Mouse (Mus musculus): ENCODE results near the gene Cdc14b.
A peak's percentile ranks its signal among the peaks of the same experiment; 100 is the strongest.

Gene Cdc14b

DNA sequence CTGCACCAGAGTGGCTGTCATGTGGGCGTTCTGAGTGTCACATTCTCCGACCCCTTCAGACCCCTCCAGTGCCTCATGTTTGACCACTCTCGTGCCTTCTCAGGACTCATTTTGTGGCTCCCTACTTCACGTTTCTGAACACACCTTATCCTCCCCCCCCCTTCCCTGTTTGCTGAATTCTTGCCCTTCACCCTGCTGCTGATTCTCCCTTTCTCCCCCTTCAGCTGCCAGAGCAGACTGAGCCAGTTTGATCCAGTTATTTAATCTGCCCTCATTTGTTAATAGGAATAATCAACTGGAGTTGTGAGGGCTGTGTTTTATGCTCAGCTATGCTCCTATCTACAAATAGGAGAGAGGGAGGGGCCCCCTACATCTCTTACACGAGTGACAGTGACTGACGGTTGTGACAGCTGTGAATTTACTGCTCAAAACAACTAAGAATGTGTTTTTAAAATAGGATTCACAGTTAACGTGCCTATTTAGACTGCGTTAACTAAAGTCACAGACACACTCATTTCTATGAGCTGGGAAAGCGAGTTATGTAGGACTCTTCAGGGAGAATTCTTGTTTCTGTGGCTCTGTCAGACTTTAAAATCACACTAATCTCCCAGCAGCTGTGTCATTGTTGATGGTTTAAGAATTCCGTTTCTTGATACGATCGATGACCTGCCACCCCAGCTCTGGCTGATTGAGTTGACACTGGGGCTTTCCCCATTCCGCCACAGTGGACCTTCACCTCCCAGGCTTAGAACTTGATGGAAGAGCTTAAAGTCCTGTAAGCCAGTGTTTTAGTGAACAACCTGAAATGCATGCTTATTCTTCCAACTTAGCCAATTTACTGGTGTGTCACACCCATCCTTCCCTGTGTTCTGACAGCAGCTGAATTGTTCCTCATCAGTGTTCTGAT, 96.1 kb downstream of the Cdc14b start:
- DNase-seq (ENCODE audit: low spot score in 2 of 2) = peak in 1 of 2 experiments; percentile 10

DNA sequence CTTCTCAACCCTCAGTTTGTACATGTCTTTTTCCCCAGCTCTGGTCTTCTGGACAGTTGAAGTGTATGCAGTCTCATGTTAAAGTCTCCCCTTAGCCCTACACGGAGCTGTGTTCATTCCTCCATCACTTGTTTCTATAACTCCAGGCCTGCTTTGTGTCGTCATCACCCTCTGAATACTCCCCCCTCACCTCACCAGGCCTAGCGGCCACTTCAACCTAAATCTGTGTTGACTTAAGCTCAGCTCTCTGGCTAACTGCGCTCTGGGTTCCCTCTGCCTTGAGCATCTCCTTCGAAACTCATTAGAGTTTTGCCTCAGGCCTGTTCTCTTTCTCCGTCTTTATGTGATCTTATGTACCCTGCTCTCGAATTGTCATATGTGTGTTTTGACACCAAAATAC, 97.1 kb downstream of the Cdc14b start:
- peak in 1 of 2 experiments; percentile 6 for DNase-seq (ENCODE audit: low spot score in 2 of 2)

DNA sequence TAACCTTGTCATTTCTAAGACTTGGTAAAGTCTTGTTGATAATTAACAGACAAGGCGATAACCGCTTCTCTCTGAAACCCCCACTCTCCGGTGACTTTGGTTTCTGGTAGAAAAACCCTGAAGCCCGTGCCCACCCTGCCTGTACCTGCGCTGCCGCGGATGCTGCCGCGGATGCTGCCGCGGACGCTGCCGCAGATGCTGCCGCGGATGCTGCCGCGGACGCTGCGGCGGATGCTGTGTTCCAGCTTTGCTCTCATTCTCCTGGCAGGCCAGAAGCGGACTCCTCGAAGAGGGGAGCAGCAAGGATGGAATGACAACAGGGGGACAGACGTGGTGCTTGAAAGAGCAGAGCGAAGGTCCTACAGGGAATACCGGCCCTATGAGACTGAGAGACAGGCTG, 105.3 kb downstream of the Cdc14b start:
- DNase-seq (ENCODE audit: low spot score in 2 of 2) = peak in 1 of 2 experiments; percentile 7

DNA sequence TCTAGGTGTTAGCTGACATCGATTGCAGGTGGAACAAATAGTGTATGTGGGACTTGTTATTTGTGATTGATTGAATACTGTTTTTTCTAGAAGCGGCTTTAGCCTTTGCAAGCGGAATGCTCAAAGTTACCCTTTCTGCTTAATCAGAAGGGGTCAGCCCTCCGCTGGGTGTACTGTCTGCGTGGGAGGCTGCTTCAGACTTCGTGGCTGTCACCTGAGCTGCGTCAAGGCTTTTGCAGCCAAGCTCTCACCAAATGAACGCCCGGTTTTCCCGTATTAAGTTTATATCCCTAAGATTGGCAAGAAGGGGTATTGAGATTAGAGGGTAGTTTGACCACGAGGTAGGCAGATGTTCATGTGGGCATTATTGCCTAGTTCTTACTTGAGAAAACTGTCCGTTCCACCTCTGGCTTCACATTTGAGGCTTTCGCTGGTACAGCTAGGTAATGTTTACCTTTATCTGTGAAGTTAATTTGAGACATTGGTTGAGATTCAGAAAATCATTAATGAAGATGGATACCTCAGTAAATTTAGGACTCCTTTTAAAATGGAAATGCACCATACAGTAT, 111.9 kb downstream of the Cdc14b start:
- no peak for DNase-seq (ENCODE audit: low spot score in 2 of 2)

DNA sequence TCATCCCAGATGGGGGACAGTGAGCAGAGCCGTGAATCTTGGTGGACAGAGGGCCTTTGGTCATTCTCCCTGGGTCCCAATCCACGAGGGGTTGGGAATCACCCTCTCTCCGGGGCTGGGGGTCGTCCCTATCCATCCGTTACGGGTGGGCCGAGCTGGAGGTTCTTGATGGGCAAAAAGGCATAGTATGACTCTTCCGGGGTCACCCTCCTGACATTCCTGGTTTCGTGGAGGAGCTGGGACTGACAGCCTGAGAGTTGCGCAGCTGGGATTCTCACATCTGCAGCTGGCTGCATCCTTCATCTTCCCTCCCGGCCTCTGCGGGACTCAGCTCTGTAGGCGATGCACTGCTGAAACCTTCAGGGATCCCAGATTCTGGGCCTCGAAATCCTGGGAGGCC, 112.5 kb downstream of the Cdc14b start:
- peak in 1 of 2 experiments; percentile 29 for DNase-seq (ENCODE audit: low spot score in 2 of 2)

DNA sequence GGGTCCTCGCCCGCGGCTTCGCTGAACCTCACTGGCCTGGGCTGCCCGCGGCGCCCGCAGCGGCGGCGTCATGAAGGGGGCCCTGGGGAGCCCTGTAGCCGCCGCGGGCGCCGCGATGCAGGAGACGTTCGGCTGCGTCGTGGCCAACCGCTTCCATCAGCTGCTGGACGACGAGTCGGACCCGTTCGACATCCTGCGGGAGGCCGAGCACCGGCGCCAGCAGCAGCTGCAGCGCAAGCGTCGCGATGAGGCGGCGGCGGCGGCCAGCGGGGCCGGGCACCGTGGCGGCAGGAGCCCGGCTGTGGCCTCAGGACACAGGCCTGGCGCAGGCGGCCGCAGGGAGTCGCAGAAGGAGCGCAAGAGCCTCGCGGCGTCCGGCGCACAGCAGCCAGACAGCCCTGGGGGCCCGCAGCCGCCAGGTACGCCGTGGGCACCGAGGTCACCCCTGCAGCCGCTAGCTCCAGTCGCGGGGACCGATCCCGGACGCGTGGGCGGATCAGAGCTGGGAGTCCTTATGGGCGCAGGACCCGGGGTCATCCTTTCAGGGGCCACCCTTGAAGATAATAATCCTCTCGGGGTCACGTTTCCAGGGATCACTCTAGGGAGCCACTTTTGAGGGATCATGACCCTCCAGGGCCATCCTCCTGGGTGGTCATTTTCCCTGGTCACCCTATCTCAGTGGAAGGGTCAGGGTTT, 113.0 kb downstream of the Cdc14b start:
- no peak for DNase-seq (ENCODE audit: low spot score in 2 of 2)

DNA sequence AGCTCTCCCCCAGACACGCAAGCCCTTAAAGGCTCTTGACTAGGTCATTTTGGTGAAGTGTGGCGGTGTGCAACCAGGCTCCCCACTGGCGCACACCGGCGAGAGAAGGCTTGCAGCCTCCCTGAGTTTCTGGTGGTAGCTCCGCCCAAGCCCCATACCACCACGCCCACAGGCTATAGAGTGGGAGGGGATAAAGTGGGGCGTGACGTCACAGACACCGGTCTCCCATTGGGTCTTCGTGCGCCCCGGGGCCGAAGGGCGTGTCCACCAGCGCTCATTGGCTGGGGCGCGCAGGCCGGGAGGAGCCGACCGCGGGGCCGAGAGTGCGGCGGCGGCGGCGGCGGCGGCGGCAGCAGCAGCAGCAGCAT, 113.6 kb downstream of the Cdc14b start, which contains the start of gene Habp4:
TSS of gene Habp4 (plus strand) at position 277 of the 368 bp plus-strand sequence.
- DNase-seq (ENCODE audit: low spot score in 2 of 2) = peak; percentile 97 to 99

DNA sequence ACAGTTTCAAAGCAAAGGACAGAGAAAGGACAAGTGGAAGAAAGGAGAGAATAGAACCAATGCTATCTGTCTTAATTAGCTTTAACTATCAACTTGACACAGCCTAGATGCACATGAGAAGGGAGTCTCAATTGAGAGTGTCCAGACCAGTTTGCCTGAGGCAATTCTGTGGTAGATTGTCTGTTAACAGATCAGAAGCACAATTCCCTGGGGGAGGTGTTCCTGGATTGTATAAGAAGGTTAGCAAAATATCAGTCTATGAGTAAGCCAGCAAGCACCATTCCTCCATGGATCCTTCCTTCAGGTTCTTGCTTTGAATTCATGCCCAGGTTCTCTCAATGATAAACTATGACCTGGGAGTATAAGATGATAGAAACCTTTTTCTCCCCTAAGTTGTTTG, 118.1 kb downstream of the Cdc14b start:
- no peak for DNase-seq (ENCODE audit: low spot score in 2 of 2)

DNA sequence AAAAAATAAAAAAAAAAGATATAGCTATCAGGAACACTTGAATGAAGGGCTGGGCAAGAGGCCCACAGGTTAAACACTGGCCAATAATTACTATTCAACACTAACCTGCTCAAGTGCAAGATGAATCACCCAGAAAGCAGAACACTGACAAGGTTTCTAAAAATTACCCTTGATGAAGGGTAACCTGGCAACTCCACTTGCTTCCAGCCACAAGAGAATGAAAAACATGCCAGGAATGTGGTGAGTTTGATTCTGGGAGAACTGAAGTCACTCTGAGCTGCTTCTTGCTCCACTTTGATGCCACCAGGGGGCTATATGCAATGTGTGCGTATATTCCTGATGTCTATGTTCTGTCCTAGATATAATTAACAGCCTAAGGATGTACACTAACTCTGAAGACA, 119.9 kb downstream of the Cdc14b start:
- DNase-seq (ENCODE audit: low spot score in 2 of 2) = no peak

DNA sequence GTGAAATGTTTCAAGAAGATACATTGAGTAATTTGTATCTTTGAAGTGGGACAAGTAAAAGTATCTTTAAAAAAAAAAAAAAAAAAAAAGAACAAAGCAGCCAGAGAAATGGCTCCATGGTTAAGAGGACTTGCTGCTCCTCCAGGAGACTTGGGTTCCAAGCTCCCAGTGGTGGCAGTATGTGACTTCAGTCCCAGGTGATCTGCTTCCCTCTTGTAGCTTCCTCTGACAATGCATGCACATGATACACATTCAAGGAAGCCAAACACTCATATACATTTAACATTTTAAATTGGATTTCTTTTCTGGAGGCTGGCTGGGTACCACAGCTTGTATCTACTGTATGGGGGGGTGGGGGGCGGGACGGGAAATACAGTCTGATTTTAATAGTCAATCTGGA, 120.4 kb downstream of the Cdc14b start:
- no peak for DNase-seq (ENCODE audit: low spot score in 2 of 2)

DNA sequence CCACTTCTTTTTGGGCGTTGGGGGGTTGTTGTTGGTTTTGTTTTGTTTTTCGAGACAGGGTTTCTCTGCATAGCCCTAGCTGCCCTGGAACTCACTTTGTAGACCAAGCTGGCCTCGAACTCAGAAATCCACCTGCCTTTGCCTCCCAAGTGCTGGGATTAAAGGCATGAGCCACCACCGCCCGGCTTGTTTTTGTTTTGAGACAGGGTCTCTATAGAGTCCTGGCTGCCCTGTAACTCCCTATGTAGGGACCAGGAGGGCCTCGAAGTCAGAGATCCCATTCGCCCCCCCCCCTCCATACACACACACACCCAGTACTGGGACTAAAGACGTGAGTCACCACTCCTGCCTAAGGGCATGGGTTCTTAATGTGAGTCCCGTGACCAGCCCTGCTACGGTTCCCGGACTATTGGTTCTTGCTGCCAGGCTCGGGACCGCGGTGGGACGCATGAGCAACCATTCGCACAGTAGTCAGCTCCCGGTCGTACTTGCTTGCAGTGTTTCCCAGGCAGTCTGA, 121.3 kb downstream of the Cdc14b start:
- DNase-seq (ENCODE audit: low spot score in 2 of 2) = peak; percentile 33 to 53

DNA sequence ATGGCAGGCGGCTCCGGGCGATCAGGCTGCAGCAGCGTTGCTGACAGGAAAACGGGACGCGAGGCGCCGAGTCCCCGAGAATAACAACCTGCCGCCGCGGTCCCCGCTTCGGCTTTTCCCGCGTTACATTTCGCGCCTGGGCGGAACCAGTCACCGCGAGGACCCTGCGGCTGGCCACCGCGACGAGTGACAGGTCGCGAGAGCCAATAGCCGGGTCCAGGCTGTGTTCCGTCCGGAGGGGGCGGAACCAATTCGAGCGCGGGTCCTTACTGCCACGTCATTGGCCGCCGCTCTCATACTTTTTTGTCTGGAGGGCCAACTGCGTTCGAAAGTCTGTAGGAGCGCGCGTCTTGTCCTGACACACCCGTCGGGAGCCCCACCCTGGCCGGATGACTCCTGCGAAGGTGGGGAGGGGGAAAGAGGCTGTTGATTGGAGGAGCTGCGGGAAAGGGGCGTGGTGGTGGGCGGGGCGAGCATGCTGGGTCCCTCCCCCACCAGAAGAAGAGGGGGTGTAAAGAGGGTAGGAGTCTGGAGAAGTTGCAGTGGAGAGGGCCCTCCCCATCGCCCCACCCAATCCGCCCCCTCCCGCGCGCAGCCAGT, 121.9 kb downstream of the Cdc14b start, which contains the start of gene Zfp367:
TSS of gene Zfp367 (minus strand) at position 120 of the 600 bp plus-strand sequence.
- DNase-seq (ENCODE audit: low spot score in 2 of 2) = peak; percentile 95 to 98

DNA sequence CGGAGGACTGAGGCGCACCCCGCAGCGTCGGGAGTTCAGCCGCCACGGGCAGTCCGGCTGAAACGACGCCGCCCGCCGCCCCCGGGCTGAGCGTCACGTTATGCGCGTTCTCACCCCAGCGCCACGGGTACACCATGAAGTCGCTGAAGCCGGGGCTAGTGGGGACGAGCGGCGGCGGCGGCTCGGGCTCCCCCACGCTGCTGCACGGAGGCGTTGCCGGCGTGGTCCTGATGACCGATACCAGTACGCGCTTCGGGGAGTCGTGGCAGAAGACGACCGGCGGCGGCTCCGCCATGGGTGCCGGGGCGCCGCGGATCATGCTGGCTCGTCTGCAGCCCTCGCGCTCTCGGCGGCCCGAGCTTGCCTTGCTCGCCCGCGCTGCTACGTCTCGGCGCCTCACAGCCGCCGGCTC, 122.4 kb downstream of the Cdc14b start:
- peak in 1 of 2 experiments; percentile 61 for DNase-seq (ENCODE audit: low spot score in 2 of 2)

DNA sequence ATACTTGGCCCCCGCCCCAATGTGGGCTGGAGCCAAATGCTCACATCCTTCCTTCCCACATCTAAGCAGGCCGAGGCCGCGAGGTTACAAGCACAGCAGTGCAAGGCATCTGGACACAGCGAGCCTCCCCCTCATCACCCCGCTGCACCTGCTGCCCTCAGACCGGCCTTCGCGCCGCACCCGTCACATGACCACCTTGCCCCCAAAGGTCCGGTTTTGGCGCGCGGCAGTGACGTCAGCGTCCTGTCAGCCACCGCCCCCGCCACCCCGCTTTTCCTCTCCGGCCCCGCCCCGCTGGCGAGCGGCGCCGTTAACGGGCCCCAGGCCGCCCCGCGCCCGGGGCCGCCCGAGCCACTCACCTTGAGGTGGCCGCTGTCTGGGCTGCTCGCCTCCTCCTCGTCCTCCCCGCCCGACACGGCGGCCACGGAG, 122.8 kb downstream of the Cdc14b start:
- DNase-seq (ENCODE audit: low spot score in 2 of 2) = peak; percentile 89 to 93

DNA sequence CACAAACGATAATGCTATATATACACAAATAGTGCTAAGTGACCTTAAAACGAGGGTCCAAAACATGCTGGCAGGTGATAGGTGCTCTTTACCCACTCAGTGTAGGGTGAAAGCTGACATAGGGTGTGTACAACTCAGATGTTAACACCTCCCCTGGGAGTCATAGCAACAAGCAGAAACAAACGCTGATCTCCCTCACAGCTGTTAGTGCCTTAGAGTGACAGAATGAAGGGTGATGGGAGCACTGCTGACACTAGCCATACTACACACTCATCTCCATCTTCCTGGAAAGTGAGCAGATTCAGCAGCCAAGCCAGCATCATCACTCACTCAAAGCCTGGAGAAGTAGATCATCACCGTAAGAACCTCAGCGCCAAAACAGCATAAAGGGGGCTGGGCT, 125.0 kb downstream of the Cdc14b start:
- no peak for DNase-seq (ENCODE audit: low spot score in 2 of 2)
